Mouse (Mus musculus) central nervous system, embryonic 18 days (tissue): ENCODE results near the gene Rpl4. TPM values are rescaled to one million over a fixed set of nuclear protein-coding genes. Genes with fewer than 3 reads are reported as not detected.

Experiments used
- polyA plus RNA-seq: library from polyadenylated mRNA; depleted of rRNA; stranded (reverse); fragments of >200 nt; gene quantifications from 2 replicates; pipeline ENCODE4 v1.2.3, GENCODE M21; 2012; rRNA removed

Rpl4 gene
- 804 and 806 TPM in 2 replicates for polyA plus RNA-seq

GRCm38 (mm10) chr9:64172816-64173665, at the start of gene Rpl4, which contains the start of gene Zwilch:
Rpl4 (plus strand) TSS chr9:64173375.
Zwilch (minus strand) TSS chr9:64173104.

GRCm38 (mm10) chr9:64178974-64179646, 5.9 kb downstream of the Rpl4 start, which contains the start of gene Snapc5:
Snapc5 (plus strand) TSS chr9:64179274.

Other genes with a start within 250 kb of the Rpl4 start
- 3.5 and 4.2 TPM in 2 replicates for gene Smad6, start 151.3 kb upstream of the Rpl4 start, polyA plus RNA-seq
- 0.24 TPM in 1 of 2 replicates, not detected in the other for gene Lctl, start 56.2 kb upstream of the Rpl4 start, polyA plus RNA-seq
- gene Zwilch, start 271 bp upstream of the Rpl4 start, polyA plus RNA-seq: 11.3 and 14.9 TPM in 2 replicates
- 21.1 and 21.7 TPM in 2 replicates for gene Snapc5, start 5.9 kb downstream of the Rpl4 start, polyA plus RNA-seq
- 0.10 and 0.27 TPM in 2 replicates for gene Uchl4, start 61.8 kb downstream of the Rpl4 start, polyA plus RNA-seq
- 47.5 and 47.7 TPM in 2 replicates for gene Map2k1, start 80.3 kb downstream of the Rpl4 start, polyA plus RNA-seq
- 50.4 and 56.7 TPM in 2 replicates for gene Tipin, start 108.2 kb downstream of the Rpl4 start, polyA plus RNA-seq
- 23.0 and 24.0 TPM in 2 replicates for gene Dis3l, start 167.9 kb downstream of the Rpl4 start, polyA plus RNA-seq
- gene Megf11, start 212.3 kb downstream of the Rpl4 start, polyA plus RNA-seq: 7.2 and 9.2 TPM in 2 replicates